Mouse (Mus musculus): Measurements from ENCODE around the gene Tmem18. TPM values are rescaled to one million over a fixed set of nuclear protein-coding genes. Genes with fewer than 3 reads are reported as not detected.

Tmem18 gene
- total RNA-seq (2015) (12.2 and 12.8 TPM in 2 replicates), total RNA-seq (2017) (10.4 and 11.8 TPM in 2 replicates)

GRCm38 (mm10) chr12:30584356-30584740, at the start of gene Tmem18:
Tmem18 (plus strand) TSS chr12:30584426.
- peak; percentile 82 for ATAC-seq (ENCODE audit: poor library complexity, severe bottlenecking)

- no peak for ATAC-seq (ENCODE audit: poor library complexity, severe bottlenecking)
Measured at GRCm38 (mm10) chr12:30557349-30557748, 26.9 kb upstream of the Tmem18 start.

GRCm38 (mm10) chr12:30561411-30561810, 22.8 kb upstream of the Tmem18 start:
- no peak for ATAC-seq (ENCODE audit: poor library complexity, severe bottlenecking)

GRCm38 (mm10) chr12:30572075-30572474, 12.2 kb upstream of the Tmem18 start:
- no peak for ATAC-seq (ENCODE audit: poor library complexity, severe bottlenecking)

DNA sequence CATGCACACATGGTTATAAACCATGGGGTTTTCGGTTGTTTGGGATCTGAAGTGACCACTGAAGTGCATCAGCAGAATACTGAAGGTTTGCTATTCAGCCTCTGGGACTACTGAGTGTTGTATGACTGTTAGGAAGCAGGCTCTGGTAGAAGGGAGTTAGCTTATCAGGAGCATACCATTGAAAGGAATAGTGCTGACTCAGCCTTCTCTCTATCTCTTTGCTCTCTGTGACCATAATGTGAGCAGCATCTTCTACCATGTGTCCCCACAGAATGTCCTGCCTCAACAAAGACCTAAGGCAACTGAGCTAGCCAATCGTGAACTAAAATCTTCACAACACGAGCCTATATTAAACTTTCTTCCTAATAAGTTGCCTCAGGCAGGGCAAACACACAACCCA, 8.3 kb upstream of the Tmem18 start:
- no peak for ATAC-seq (ENCODE audit: poor library complexity, severe bottlenecking)

GRCm38 (mm10) chr12:30578019-30578418, 6.2 kb upstream of the Tmem18 start:
- ATAC-seq (ENCODE audit: poor library complexity, severe bottlenecking): peak; percentile 79

DNA sequence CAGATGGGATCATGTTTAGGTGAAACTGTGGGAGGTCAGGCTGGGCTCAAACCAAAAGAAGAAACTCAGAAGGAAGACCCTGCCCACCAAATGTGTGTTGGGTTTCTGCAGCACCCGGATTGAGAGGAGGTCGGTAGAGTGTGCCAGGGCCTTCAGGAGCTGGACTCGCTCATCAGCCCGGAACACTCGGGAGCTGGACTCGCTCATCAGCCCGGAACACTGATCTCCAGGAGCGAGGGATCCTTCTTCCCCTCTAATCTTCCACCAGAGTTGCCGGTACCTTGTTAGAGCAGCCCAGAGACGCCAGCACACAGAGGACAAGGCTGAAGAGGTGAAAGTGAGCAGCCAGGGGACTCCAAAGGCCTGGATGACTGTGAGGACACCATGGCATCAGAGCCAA, 2.9 kb upstream of the Tmem18 start:
- no peak for ATAC-seq (ENCODE audit: poor library complexity, severe bottlenecking)

GRCm38 (mm10) chr12:30583586-30584355, 455 bp upstream of the Tmem18 start:
- no peak for ATAC-seq (ENCODE audit: poor library complexity, severe bottlenecking)

- peak; percentile 14; the same call in 1 of the 2 replicates for ATAC-seq (ENCODE audit: poor library complexity, severe bottlenecking)
Measured at GRCm38 (mm10) chr12:30584863-30585262, 637 bp downstream of the Tmem18 start.

GRCm38 (mm10) chr12:30591832-30592231, 7.6 kb downstream of the Tmem18 start:
- no peak for ATAC-seq (ENCODE audit: poor library complexity, severe bottlenecking)

GRCm38 (mm10) chr12:30596818-30597407, 12.7 kb downstream of the Tmem18 start:
- ATAC-seq (ENCODE audit: poor library complexity, severe bottlenecking): peak; percentile 87

DNA sequence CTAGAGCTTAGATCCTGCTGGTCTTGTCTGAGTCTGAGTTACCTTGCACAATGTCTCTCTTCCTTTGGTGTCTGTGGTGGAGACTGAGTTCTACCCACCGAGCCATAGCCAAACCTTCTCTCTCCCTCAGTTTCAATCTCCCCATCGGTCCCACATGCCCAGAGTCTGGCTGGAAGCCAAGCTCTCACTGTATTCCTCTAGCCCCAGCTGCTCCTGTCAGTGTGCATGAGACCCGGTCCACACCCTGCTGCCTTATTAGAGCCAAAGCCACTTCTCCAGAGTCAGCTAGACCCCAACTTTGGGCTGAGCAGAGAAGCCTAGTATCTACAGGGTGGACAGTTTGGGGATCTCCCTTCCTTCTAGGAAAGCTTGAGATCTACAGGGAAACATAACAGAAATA, 14.7 kb downstream of the Tmem18 start:
- no peak for ATAC-seq (ENCODE audit: poor library complexity, severe bottlenecking)

DNA sequence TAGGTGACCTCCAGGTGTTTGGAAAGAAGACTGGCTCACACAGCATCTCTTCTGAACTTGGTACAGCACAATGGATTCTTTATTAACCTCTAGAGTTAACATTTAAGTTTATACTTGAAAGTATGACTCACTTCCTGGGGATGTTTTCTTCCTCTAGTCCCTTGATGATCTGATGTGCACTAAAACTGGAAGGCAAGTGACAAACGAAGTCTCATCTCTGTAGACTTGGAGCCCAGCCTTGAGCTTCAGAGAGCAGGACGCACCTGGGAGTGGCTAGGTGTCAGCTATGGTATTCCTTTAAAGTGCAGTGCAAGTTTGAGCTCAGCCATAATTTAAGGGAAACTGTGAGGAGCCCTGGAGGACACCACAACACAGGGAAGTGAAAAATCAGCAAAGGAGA, 15.2 kb downstream of the Tmem18 start:
- ATAC-seq (ENCODE audit: poor library complexity, severe bottlenecking): no peak

DNA sequence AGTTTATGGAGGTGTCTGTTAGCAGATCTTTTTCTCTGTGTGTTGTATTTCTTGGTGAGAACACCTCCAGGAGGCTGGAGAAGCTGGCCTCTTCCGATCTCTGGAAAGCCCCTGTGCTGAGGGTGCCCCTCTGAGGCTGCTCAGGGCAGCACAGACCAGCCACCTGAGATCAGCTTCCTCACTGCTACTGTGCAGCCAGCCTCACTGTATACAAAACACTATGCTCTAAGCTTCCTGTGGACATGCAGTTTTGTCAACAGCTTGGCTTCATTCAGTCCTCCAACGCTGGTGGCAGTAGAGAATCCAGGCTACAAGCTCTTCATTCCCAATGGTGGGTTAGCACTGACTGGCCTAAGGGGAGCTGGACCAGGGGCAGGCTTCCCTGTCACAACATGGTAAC, 15.8 kb downstream of the Tmem18 start:
- ATAC-seq (ENCODE audit: poor library complexity, severe bottlenecking): no peak

DNA sequence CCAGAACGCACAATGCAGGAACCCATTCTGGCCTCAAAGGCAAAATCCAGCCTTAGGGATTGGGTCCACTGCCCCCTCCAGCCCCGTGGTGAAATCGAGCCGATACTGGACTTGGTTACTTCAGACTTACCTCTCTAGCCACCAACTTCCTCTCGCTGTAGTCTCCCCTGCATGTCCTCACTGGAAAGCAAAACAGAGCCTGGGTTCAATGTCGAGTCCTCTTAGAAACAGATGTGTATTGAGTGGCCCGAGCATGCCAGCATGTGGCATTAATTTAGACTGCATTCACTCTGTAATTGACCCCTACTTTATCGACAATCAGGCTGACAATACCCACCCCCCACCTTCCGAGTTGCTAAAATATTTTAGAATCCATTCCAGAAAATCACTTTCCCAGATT, 19.8 kb downstream of the Tmem18 start:
- ATAC-seq (ENCODE audit: poor library complexity, severe bottlenecking): no peak

- no peak for ATAC-seq (ENCODE audit: poor library complexity, severe bottlenecking)
Measured at GRCm38 (mm10) chr12:30604876-30605275, 20.6 kb downstream of the Tmem18 start.

- ATAC-seq (ENCODE audit: poor library complexity, severe bottlenecking): no peak
Measured at GRCm38 (mm10) chr12:30605941-30606340, 21.7 kb downstream of the Tmem18 start.

GRCm38 (mm10) chr12:30606743-30607142, 22.5 kb downstream of the Tmem18 start:
- ATAC-seq (ENCODE audit: poor library complexity, severe bottlenecking): peak; percentile 83

DNA sequence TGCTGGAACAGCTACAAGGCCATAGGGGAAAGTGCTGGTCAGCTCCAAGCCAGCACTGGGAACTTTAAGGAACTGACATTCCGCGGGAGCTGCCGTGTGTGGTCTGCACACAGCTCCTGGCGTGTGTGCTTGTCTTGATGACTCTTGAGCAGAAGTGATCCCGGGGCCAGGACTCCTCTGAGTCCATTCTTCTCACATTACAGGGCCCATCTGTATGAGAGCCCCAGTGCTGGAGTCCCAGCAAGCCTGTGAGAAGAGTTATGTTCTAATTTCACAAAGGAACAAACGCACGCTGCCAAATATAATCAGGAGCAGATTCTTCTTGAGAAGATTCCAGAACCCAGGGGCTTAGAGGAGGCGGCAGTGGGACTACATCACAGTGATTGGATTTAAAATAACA, 34.2 kb downstream of the Tmem18 start:
- no peak for ATAC-seq (ENCODE audit: poor library complexity, severe bottlenecking)

GRCm38 (mm10) chr12:30628466-30628865, 44.2 kb downstream of the Tmem18 start:
- ATAC-seq (ENCODE audit: poor library complexity, severe bottlenecking): no peak

DNA sequence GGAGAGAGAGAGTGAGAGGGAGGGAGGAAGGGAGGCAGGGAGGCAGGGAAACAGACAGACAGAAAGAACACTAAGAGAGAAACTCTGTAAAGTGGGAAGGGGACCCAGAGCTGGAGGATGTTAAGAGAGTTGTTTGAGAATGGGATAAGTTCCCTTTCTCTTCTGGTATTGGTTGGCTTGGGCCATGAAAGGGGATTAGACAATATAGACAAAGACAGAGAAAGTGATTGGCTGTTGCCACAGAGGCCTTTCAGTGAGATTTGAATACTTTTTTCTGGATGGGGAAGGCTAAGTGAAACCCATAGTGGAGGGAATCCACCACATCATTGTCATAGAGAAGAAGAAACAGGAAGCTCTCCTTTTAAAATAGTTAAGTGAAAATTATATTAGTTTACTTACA, 50.3 kb downstream of the Tmem18 start:
- no peak for ATAC-seq (ENCODE audit: poor library complexity, severe bottlenecking)
